Mouse (Mus musculus) embryonic facial prominence, embryonic 12.5 days (tissue): ENCODE data around the gene Wfdc3. TPM values are rescaled to one million over a fixed set of nuclear protein-coding genes. Genes with fewer than 3 reads are reported as not detected.

Experiments
- ATAC-seq: fragments of 200-750 bp; cut with Nextera tagmentation; 2 replicates; pipeline ENCODE4 v1.8.0; 2017; ENCODE audit not compliant: insufficient number of reproducible peaks, insufficient read depth, low FRiP score, low TSS enrichment
- H3K27ac ChIP-seq: fragments of 300-500 bp; sonication (generic); 2 replicates; pipeline ENCODE4 v1.5.1; 2016; ENCODE audit warnings: mild to moderate bottlenecking
- H3K27me3 ChIP-seq: fragments of 300-500 bp; sonication (generic); 2 replicates; pipeline ENCODE4 v1.6.1; 2016; ENCODE audit warnings: mild to moderate bottlenecking, moderate library complexity
- H3K36me3 ChIP-seq: fragments of 300-500 bp; sonication (generic); 2 replicates; pipeline ENCODE4 v1.6.1; 2016; ENCODE audit warnings: mild to moderate bottlenecking
- H3K4me1 ChIP-seq: fragments of 300-500 bp; sonication (generic); 2 replicates; pipeline ENCODE4 v1.6.1; 2016
- H3K4me2 ChIP-seq: fragments of 300-500 bp; sonication (generic); replicated peaks from 2 replicates; pipeline ENCODE4 v1.6.1; 2016; ENCODE audit warnings: mild to moderate bottlenecking, moderate library complexity
- H3K4me3 ChIP-seq: fragments of 300-500 bp; sonication (generic); 2 replicates; pipeline ENCODE4 v1.5.1; 2016; ENCODE audit warnings: mild to moderate bottlenecking
- H3K9ac ChIP-seq: fragments of 300-500 bp; sonication (generic); 2 replicates; pipeline ENCODE4 v1.6.1; 2016; ENCODE audit warnings: mild to moderate bottlenecking, moderate library complexity
- H3K9me3 ChIP-seq: fragments of 300-500 bp; sonication (generic); 2 replicates; pipeline ENCODE4 v1.6.1; 2016; ENCODE audit warnings: mild to moderate bottlenecking, moderate library complexity
- WGBS: fragments of 180-500 bp; shearing (Covaris S2); methylation state at CpG from one replicate; pipeline ENCODE4 v1.1.7; 2016; 5-methylcytosine and 5-hydroxymethylcytosine counted together
- polyA plus RNA-seq: library from polyadenylated mRNA; unstranded; fragments of >200 nt; fragmentation: Nextera tagmentation; extraction: Ambion mirVana; gene quantifications from 2 replicates; pipeline ENCODE4 v1.2.1, GENCODE M21; 2016

The Wfdc3 gene
- polyA plus RNA-seq = 0.72 and 1.3 TPM in 2 replicates

- ATAC-seq = peak; percentile 87
- Histone ChIP-seq H3K4me3 (peak within 1 kb of the TSS; percentile 77), H3K4me2 (peak within 1 kb of the TSS; percentile 75), H3K36me3 (peaks cover 22% of the 10 kb centered on the region), H3K4me1 (peaks cover 12% of the 10 kb centered on the region), H3K27ac (peak within 1 kb of the TSS; percentile 52; the same call in 1 of the 2 replicates), H3K27me3 (no peaks in the 10 kb centered on the region), H3K9me3 (no peaks in the 10 kb centered on the region), H3K9ac (peak within 1 kb of the TSS; percentile 83)
- under 1% methylated on average over 66 of the region's 70 CpGs for WGBS
These were observed at the start of gene Wfdc3, which contains the start of gene Dnttip1 for GRCm38 (mm10) chr2:164745843-164746479. Wfdc3 (minus strand) TSS chr2:164745931. Dnttip1 (plus strand) TSS chr2:164745983.

- no peak overlapping the region for H3K4me3 ChIP-seq
- ATAC-seq = no peak
- H3K27ac ChIP-seq = no peak overlapping the region
- no peaks in the 10 kb centered on the region for H3K27me3 ChIP-seq
- H3K9me3 ChIP-seq = no peaks in the 10 kb centered on the region
- no peak overlapping the region for H3K9ac ChIP-seq
- H3K4me2 ChIP-seq = no peak overlapping the region
- no peaks in the 10 kb centered on the region for H3K4me1 ChIP-seq
- H3K36me3 ChIP-seq = peaks cover 53% of the 10 kb centered on the region
- 31% methylated on average over 5 of the region's 5 CpGs for WGBS
These were observed 48.6 kb upstream of the Wfdc3 start for GRCm38 (mm10) chr2:164794293-164794692.

GRCm38 (mm10) chr2:164793772-164794171 lies 48.0 kb upstream of the Wfdc3 start:
- H3K4me3 ChIP-seq = no peak overlapping the region
- no peaks in the 10 kb centered on the region for H3K4me1 ChIP-seq
- 94% methylated on average over 2 of the region's 2 CpGs for WGBS
- H3K27ac ChIP-seq = no peak overlapping the region
- H3K4me2 ChIP-seq = no peak overlapping the region
- no peaks in the 10 kb centered on the region for H3K27me3 ChIP-seq
- peaks cover 50% of the 10 kb centered on the region for H3K36me3 ChIP-seq
- no peaks in the 10 kb centered on the region for H3K9me3 ChIP-seq
- H3K9ac ChIP-seq = no peak overlapping the region
- no peak for ATAC-seq

GRCm38 (mm10) chr2:164793236-164793635 lies 47.5 kb upstream of the Wfdc3 start:
- H3K9ac ChIP-seq = no peak overlapping the region
- no peaks in the 10 kb centered on the region for H3K9me3 ChIP-seq
- no peak overlapping the region for H3K27ac ChIP-seq
- ATAC-seq = no peak
- WGBS = 89% methylated on average over 3 of the region's 3 CpGs
- no peaks in the 10 kb centered on the region for H3K27me3 ChIP-seq
- H3K4me2 ChIP-seq = no peak overlapping the region
- no peak overlapping the region for H3K4me3 ChIP-seq
- H3K36me3 ChIP-seq = peaks cover 49% of the 10 kb centered on the region
- no peaks in the 10 kb centered on the region for H3K4me1 ChIP-seq

GRCm38 (mm10) chr2:164792400-164793190 lies 46.9 kb upstream of the Wfdc3 start:
- ATAC-seq = no peak
- H3K27me3 ChIP-seq = no peaks in the 10 kb centered on the region
- H3K9ac ChIP-seq = no peak overlapping the region
- no peaks in the 10 kb centered on the region for H3K9me3 ChIP-seq
- 89% methylated on average over 12 of the region's 12 CpGs for WGBS
- no peaks in the 10 kb centered on the region for H3K4me1 ChIP-seq
- peaks cover 44% of the 10 kb centered on the region for H3K36me3 ChIP-seq
- no peak overlapping the region for H3K27ac ChIP-seq
- no peak overlapping the region for H3K4me2 ChIP-seq
- no peak overlapping the region for H3K4me3 ChIP-seq

DNA sequence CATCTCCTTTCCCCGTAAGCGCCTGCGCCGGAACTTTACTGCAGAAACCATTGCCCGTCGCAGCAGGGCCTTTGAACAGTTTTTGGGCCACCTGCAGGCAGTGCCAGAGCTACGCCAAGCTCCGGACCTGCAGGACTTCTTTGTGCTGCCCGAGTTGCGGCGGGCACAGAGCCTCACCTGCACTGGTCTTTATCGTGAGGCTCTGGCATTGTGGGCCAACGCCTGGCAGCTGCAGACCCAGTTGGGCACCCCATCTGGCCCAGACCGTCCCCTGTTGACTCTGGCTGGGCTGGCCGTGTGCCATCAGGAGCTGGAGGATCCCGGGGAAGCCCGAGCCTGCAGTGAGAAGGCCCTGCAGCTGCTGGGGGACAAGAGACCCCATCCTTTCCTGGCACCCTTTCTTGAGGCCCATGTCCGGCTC lies 46.1 kb upstream of the Wfdc3 start:
- peaks cover 44% of the 10 kb centered on the region for H3K36me3 ChIP-seq
- no peak for ATAC-seq
- WGBS = 95% methylated on average over 18 of the region's 18 CpGs

GRCm38 (mm10) chr2:164790451-164790850 lies 44.7 kb upstream of the Wfdc3 start:
- H3K9ac ChIP-seq = no peak overlapping the region
- H3K36me3 ChIP-seq = peaks cover 35% of the 10 kb centered on the region
- ATAC-seq = no peak
- 79% methylated on average over 4 of the region's 4 CpGs for WGBS
- no peaks in the 10 kb centered on the region for H3K27me3 ChIP-seq
- no peak overlapping the region for H3K4me2 ChIP-seq
- H3K4me1 ChIP-seq = peaks cover 8% of the 10 kb centered on the region; the same call in 1 of the 2 replicates
- H3K4me3 ChIP-seq = no peak overlapping the region
- no peak overlapping the region for H3K27ac ChIP-seq
- no peaks in the 10 kb centered on the region for H3K9me3 ChIP-seq

More for the DNA sequence above, 46.1 kb upstream of the Wfdc3 start:
- Histone ChIP-seq H3K27ac (no peak overlapping the region), H3K9ac (no peak overlapping the region), H3K4me3 (no peak overlapping the region), H3K9me3 (no peaks in the 10 kb centered on the region), H3K4me1 (peaks cover 4% of the 10 kb centered on the region; the same call in 1 of the 2 replicates), H3K27me3 (no peaks in the 10 kb centered on the region), H3K4me2 (no peak overlapping the region)

- WGBS = 52% methylated on average over 4 of the region's 4 CpGs
- no peak overlapping the region for H3K4me2 ChIP-seq
These were observed 42.7 kb upstream of the Wfdc3 start for GRCm38 (mm10) chr2:164788411-164788810.

DNA sequence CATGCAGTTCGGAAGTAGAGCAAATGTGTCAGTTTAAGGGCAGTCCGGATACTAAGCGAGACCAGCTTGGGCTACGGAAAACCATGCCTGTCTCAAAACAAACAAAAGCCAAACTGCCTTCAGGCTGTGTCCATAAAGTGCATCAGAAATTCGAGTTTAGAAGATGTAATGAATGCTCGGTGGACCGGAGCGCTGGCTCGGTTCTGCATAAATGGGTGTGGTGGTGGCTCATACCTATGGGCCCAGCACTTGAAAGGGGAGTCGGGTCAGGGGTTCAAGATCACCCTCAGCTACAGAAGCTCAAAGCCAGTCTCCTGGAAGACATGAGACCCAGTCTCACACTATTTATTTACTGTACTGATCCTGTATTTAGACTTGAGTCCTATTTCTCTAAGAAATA lies 42.0 kb upstream of the Wfdc3 start:
- Histone ChIP-seq H3K9ac (no peak overlapping the region), H3K36me3 (peaks cover 25% of the 10 kb centered on the region), H3K27ac (no peak overlapping the region), H3K4me3 (no peak overlapping the region), H3K27me3 (no peaks in the 10 kb centered on the region), H3K9me3 (no peaks in the 10 kb centered on the region), H3K4me2 (no peak overlapping the region), H3K4me1 (peaks cover 15% of the 10 kb centered on the region; the same call in 1 of the 2 replicates)
- no peak for ATAC-seq
- 75% methylated on average over 10 of the region's 10 CpGs for WGBS

More at GRCm38 (mm10) chr2:164788411-164788810, 42.7 kb upstream of the Wfdc3 start:
- Histone ChIP-seq H3K4me1 (peaks cover 15% of the 10 kb centered on the region; the same call in 1 of the 2 replicates), H3K9ac (no peak overlapping the region), H3K27ac (no peak overlapping the region), H3K9me3 (no peaks in the 10 kb centered on the region), H3K27me3 (no peaks in the 10 kb centered on the region), H3K4me3 (no peak overlapping the region), H3K36me3 (peaks cover 25% of the 10 kb centered on the region)
- ATAC-seq = no peak

DNA sequence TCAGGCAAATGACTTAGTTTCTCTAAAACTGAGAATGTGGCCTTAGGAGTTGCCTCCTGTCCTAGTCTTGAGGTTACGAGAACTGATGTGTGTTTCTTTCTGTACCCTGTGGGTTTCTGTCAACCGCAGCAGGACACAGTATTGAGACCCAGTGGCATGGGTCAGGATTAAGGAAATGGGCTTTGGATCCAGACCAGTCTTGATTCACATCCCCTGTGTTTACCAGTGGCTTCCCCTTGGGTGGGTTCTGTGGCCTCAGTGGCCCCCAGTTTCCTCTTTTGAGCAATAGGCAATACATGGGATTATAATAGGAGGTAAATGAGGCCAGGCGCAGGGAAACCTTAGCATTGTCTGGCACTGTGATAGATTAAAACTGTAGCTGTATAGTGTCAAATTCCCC lies 41.3 kb upstream of the Wfdc3 start:
- H3K9ac ChIP-seq = no peak overlapping the region; the same call in 1 of the 2 replicates

DNA sequence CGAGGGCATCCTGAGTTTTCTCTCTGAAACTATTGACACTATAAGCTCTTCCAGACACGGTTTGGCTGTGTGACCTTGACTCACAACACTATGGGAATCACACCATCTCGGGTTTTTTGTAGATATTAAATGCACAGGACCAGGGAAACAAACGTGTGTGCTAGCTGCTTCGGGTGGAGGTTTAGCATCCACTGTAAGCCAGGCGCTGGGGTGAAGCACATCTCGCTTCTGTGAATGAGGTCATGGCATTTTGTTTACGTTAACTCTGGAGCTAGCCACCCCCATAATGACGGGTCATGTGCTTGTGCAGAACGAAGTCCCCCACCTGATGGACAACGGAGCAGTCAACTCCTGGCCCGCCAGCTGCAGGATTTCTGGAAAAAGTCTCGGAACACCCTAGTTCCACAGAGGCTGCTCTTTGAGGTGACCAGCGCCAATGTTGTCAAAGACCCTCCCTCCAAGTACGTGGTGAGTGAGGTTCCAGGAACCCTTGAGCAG lies 40.7 kb upstream of the Wfdc3 start:
- 9% methylated on average over 15 of the region's 15 CpGs for WGBS
- Histone ChIP-seq H3K4me3 (peak overlapping the region; percentile 57), H3K36me3 (peaks cover 12% of the 10 kb centered on the region; the same call in 1 of the 2 replicates), H3K4me2 (peak overlapping the region; percentile 64), H3K9ac (peak overlapping the region; percentile 78), H3K27me3 (no peaks in the 10 kb centered on the region), H3K27ac (peak overlapping the region; percentile 67), H3K9me3 (no peaks in the 10 kb centered on the region), H3K4me1 (peaks cover 15% of the 10 kb centered on the region; the same call in 1 of the 2 replicates)
- no peak for ATAC-seq

More for the DNA sequence above, 41.3 kb upstream of the Wfdc3 start:
- Histone ChIP-seq H3K27me3 (no peaks in the 10 kb centered on the region), H3K27ac (no peak overlapping the region), H3K4me1 (peaks cover 15% of the 10 kb centered on the region; the same call in 1 of the 2 replicates), H3K4me2 (peak overlapping the region; percentile 64), H3K9me3 (no peaks in the 10 kb centered on the region), H3K4me3 (peak overlapping the region; percentile 57), H3K36me3 (peaks cover 18% of the 10 kb centered on the region)
- ATAC-seq = no peak
- WGBS = 79% methylated on average over 3 of the region's 3 CpGs
